Mouse (Mus musculus) urinary bladder, adult 18-20 months (tissue): ENCODE measurements at regions not wholly inside any gene's neighbourhood (a gene's known extent, or its start where the extent isn't known, plus 50 kb on each side); places are given as distances from the start of the nearest gene placed in this dataset.

Experiments used
- DNase-seq, 2 experiments: peaks; one replicate each; pipeline ENCODE4 v3.0.0; 2022; ENCODE audit warnings: low spot score in 2 of 2, mixed read lengths in 2 of 2

GRCm38 (mm10) chr16:86808644-86809324 is 545.2 kb upstream of the N6amt1 start:
- no peak for DNase-seq

GRCm38 (mm10) chr16:86806374-86806773 is 547.6 kb upstream of the N6amt1 start:
- peak in 1 of 2 experiments; percentile 50 for DNase-seq

GRCm38 (mm10) chr16:86776086-86776485 is 577.9 kb upstream of the N6amt1 start:
- no peak for DNase-seq

GRCm38 (mm10) chr16:86772586-86772985 is 581.4 kb upstream of the N6amt1 start:
- DNase-seq, result no peak

GRCm38 (mm10) chr16:86768912-86769311 is 585.1 kb upstream of the N6amt1 start:
- DNase-seq, result no peak

GRCm38 (mm10) chr16:86768355-86768754 is 585.6 kb upstream of the N6amt1 start:
- no peak for DNase-seq

GRCm38 (mm10) chr16:86765974-86766373 is 588.0 kb upstream of the N6amt1 start:
- DNase-seq, result no peak

GRCm38 (mm10) chr16:86741236-86741635 is 612.7 kb upstream of the N6amt1 start:
- no peak for DNase-seq

GRCm38 (mm10) chr16:86718982-86719771 is 634.8 kb upstream of the N6amt1 start:
- DNase-seq, result no peak

GRCm38 (mm10) chr16:86718353-86718752 is 635.6 kb upstream of the N6amt1 start:
- DNase-seq, result no peak

- no peak for DNase-seq
Measured at GRCm38 (mm10) chr16:86701700-86702099, 652.3 kb upstream of the N6amt1 start.

GRCm38 (mm10) chr16:86694497-86694896 is 659.5 kb upstream of the N6amt1 start:
- peak in 1 of 2 experiments; percentile 68 for DNase-seq

- no peak for DNase-seq
Measured at GRCm38 (mm10) chr16:86659154-86659553, 694.8 kb upstream of the N6amt1 start.

- DNase-seq, result no peak
Measured at GRCm38 (mm10) chr16:86647316-86647715, 706.7 kb upstream of the N6amt1 start.

- DNase-seq, result no peak
Measured at GRCm38 (mm10) chr16:86646753-86647152, 707.2 kb upstream of the N6amt1 start.

- DNase-seq, result no peak
Measured at GRCm38 (mm10) chr16:86645436-86645835, 708.5 kb upstream of the N6amt1 start.

GRCm38 (mm10) chr16:86644912-86645312 is 709.1 kb upstream of the N6amt1 start:
- DNase-seq, result peak in 1 of 2 experiments; percentile 10

GRCm38 (mm10) chr16:86604166-86604565 is 702.5 kb upstream of the Adamts5 start:
- DNase-seq, result no peak

- DNase-seq, result no peak
Measured at GRCm38 (mm10) chr16:86594992-86595391, 693.4 kb upstream of the Adamts5 start.

GRCm38 (mm10) chr16:86586044-86586443 is 684.4 kb upstream of the Adamts5 start:
- peak in 1 of 2 experiments; percentile 30 for DNase-seq

- DNase-seq, result no peak
Measured at GRCm38 (mm10) chr16:86578281-86578680, 676.7 kb upstream of the Adamts5 start.

GRCm38 (mm10) chr16:86547465-86548043 is 645.9 kb upstream of the Adamts5 start:
- DNase-seq, result no peak

GRCm38 (mm10) chr16:86546905-86547304 is 645.3 kb upstream of the Adamts5 start:
- no peak for DNase-seq
